Mouse (Mus musculus): ENCODE data around the gene Cela3b. TPM values are rescaled to one million over a fixed set of nuclear protein-coding genes. Genes with fewer than 3 reads are reported as not detected.

Cela3b gene
- total and polyA plus RNA-seq, 3 experiments = not detected

- dilution Hi-C loops (cut with MboI; ENCODE audit: extremely low pct_ligation_motif_present, extremely low pct_unique_long_range_greater_than_20kb, low sequenced_read_pairs) = no loop called here
Measured at GRCm38 (mm10) chr4:137456581-137456980, 26.2 kb upstream of the Cela3b start.

GRCm38 (mm10) chr4:137454582-137454981, 24.2 kb upstream of the Cela3b start:
- no peak for TF ChIP-seq CHD1 (IDR thresholded peaks at IDR 0.05; ENCODE audit: low read depth, low read length)
- TF ChIP-seq UBTF (IDR thresholded peaks at IDR 0.05; ENCODE audit: low read depth, low read length) = no peak
- no peak for TF ChIP-seq JUN (IDR thresholded peaks at IDR 0.05; ENCODE audit: insufficient read depth, low read depth, low read length)
- TF ChIP-seq USF2 (conservative IDR thresholded peaks at IDR 0.05; ENCODE audit: low read depth, low read length) = no peak
- no peak for TF ChIP-seq HCFC1 (IDR thresholded peaks at IDR 0.05; ENCODE audit: low read depth, low read length)
- no peak for TF ChIP-seq MAX (IDR thresholded peaks at IDR 0.05; ENCODE audit: low read length)
- no peak for TF ChIP-seq RCOR1 (conservative IDR thresholded peaks at IDR 0.05; ENCODE audit: low read depth, low read length)
- TF ChIP-seq ZMIZ1 (IDR thresholded peaks at IDR 0.05; ENCODE audit: low read depth, low read length) = no peak
- TF ChIP-seq PAX5 (IDR thresholded peaks at IDR 0.05; ENCODE audit: low read length) = no peak
- TF ChIP-seq SMC3 (IDR thresholded peaks at IDR 0.05; ENCODE audit: low read depth, low read length) = no peak
- no peak for TF ChIP-seq MAFK (IDR thresholded peaks at IDR 0.05; ENCODE audit: insufficient replicate concordance, low read length)
- TF ChIP-seq MEF2A (IDR thresholded peaks at IDR 0.05; ENCODE audit: borderline replicate concordance, low read depth, low read length) = no peak
- no peak for TF ChIP-seq IRF4 (IDR thresholded peaks at IDR 0.05; ENCODE audit: low read depth, low read length)
- no peak for TF ChIP-seq ZKSCAN1 (IDR thresholded peaks at IDR 0.05; ENCODE audit: borderline replicate concordance, low read depth, low read length)
- no peak for TF ChIP-seq POLR2A (IDR thresholded peaks at IDR 0.05; ENCODE audit: low read depth, low read length)
- TF ChIP-seq CHD2 (IDR thresholded peaks at IDR 0.05; ENCODE audit: low read length) = no peak
- TF ChIP-seq POLR2AphosphoS2 (IDR thresholded peaks at IDR 0.05; ENCODE audit: low read depth, low read length) = no peak
- TF ChIP-seq MXI1 (IDR thresholded peaks at IDR 0.05; ENCODE audit: low read depth, low read length) = no peak
- in situ Hi-C loops (cut with MboI; ENCODE audit: low pct_ligation_motif_present, low pct_unique_long_range_greater_than_20kb, low sequenced_read_pairs) = no loop called here

More at GRCm38 (mm10) chr4:137456581-137456980, 26.2 kb upstream of the Cela3b start:
- peaks cover 2% of the 10 kb centered on the region for H3K9me3 ChIP-seq (replicated peaks; ENCODE audit: low read length)
- in situ Hi-C loops (cut with MboI; ENCODE audit: low pct_ligation_motif_present, low pct_unique_long_range_greater_than_20kb, low sequenced_read_pairs) = no loop called here
- no peaks in the 10 kb centered on the region for H3K36me3 ChIP-seq (replicated peaks in 1 of 2; ENCODE audit: control insufficient read depth in 1 of 2, insufficient read depth in 1 of 2, low read length in 1 of 2)
- H3K79me2 ChIP-seq (replicated peaks; ENCODE audit: control insufficient read depth, extremely low read depth, insufficient read depth, poor library complexity, severe bottlenecking) = no peaks in the 10 kb centered on the region
- no peak for DNase-seq (ENCODE audit: extremely low read depth)
- no peaks in the 10 kb centered on the region for H3K27me3 ChIP-seq (replicated peaks)
- no peak overlapping the region for H3K4me2 ChIP-seq (ENCODE audit: insufficient read depth, low read depth, poor library complexity, severe bottlenecking)
- H3K27ac ChIP-seq (ENCODE audit: insufficient read depth, low read depth) = no peak overlapping the region
- TF ChIP-seq HCFC1 (IDR thresholded peaks at IDR 0.05; ENCODE audit: low read depth, low read length) (no peak), MAFK (IDR thresholded peaks at IDR 0.05; ENCODE audit: insufficient replicate concordance, low read length) (no peak), ZMIZ1 (IDR thresholded peaks at IDR 0.05; ENCODE audit: low read depth, low read length) (no peak)
- H3K4me3 ChIP-seq (replicated peaks in 1 of 3; ENCODE audit: low read depth in 2 of 3, low read length in 2 of 3, poor library complexity in 1 of 3) = no peak overlapping the region
- no peak overlapping the region for H3K9ac ChIP-seq (ENCODE audit: insufficient read depth, low read depth)
- peaks cover 0 to 14% of the 10 kb centered on the region in 2 experiments; a peak in 2 of 4 replicates for H3K4me1 ChIP-seq (ENCODE audit: control insufficient read depth in 1 of 2, insufficient read depth in 2 of 2)

More at GRCm38 (mm10) chr4:137454582-137454981, 24.2 kb upstream of the Cela3b start:
- Histone ChIP-seq H3K9me3 (replicated peaks; ENCODE audit: low read length) (peaks cover 2% of the 10 kb centered on the region), H3K36me3 (replicated peaks in 1 of 2; ENCODE audit: control insufficient read depth in 1 of 2, insufficient read depth in 1 of 2, low read length in 1 of 2) (no peaks in the 10 kb centered on the region), H3K27me3 (replicated peaks) (no peaks in the 10 kb centered on the region), H3K79me2 (replicated peaks; ENCODE audit: control insufficient read depth, extremely low read depth, insufficient read depth, poor library complexity, severe bottlenecking) (no peaks in the 10 kb centered on the region), H3K27ac (ENCODE audit: insufficient read depth, low read depth) (no peak overlapping the region), H3K9ac (ENCODE audit: insufficient read depth, low read depth) (no peak overlapping the region), H3K4me1 (ENCODE audit: control insufficient read depth in 1 of 2, insufficient read depth in 2 of 2) (peaks cover 3 to 23% of the 10 kb centered on the region in 2 experiments; a peak in 2 of 4 replicates), H3K4me2 (ENCODE audit: insufficient read depth, low read depth, poor library complexity, severe bottlenecking) (no peak overlapping the region), H3K4me3 (replicated peaks in 1 of 3; ENCODE audit: low read depth in 2 of 3, low read length in 2 of 3, poor library complexity in 1 of 3) (no peak overlapping the region)
- dilution Hi-C loops (cut with MboI; ENCODE audit: extremely low pct_ligation_motif_present, extremely low pct_unique_long_range_greater_than_20kb, low sequenced_read_pairs) = no loop called here
- DNase-seq (ENCODE audit: extremely low read depth) = no peak
